Mouse (Mus musculus): Measurements from ENCODE around the gene Gpbp1. TPM values are rescaled to one million over a fixed set of nuclear protein-coding genes. Genes with fewer than 3 reads are reported as not detected.
A peak's percentile ranks its signal among the peaks of the same experiment; 100 is the strongest.

The Gpbp1 gene
- polyA plus RNA-seq, 1 experiment = 53.0 TPM

GRCm38 (mm10) chr13:111391011-111391410, 98.9 kb downstream of the Gpbp1 start:
- Histone ChIP-seq H3K27ac (ENCODE audit: insufficient read depth, low read length) (no peak overlapping the region), H3K27me3 (ENCODE audit: control insufficient read depth, insufficient read depth, low read length) (no peaks in the 10 kb centered on the region), H3K4me3 (replicated peaks; ENCODE audit: insufficient read depth, low read depth, low read length) (no peak overlapping the region), H3K4me1 (ENCODE audit: control insufficient read depth, insufficient read depth, low read length) (no peaks in the 10 kb centered on the region)
- 73% methylated on average over 1 of the region's 1 CpGs for WGBS
- DNase-seq = no peak
- TF ChIP-seq CTCF (IDR thresholded peaks at IDR 0.05; ENCODE audit: borderline replicate concordance, insufficient read depth, low read depth, low read length) = no peak
- no peak for TF ChIP-seq POLR2A (IDR thresholded peaks at IDR 0.05; ENCODE audit: borderline replicate concordance, insufficient read depth, low read length)

- 0 out of 2 replicates have a peak, but pooled peaks cover 2% of the 10 kb centered on the region for H3K4me1 ChIP-seq (ENCODE audit: control insufficient read depth, insufficient read depth, low read length)
- DNase-seq = peak in 1 of 2 experiments; percentile 64
- H3K4me3 ChIP-seq (replicated peaks; ENCODE audit: insufficient read depth, low read depth, low read length) = no peak overlapping the region
- H3K27me3 ChIP-seq (ENCODE audit: control insufficient read depth, insufficient read depth, low read length) = no peaks in the 10 kb centered on the region
- 22% methylated on average over 12 of the region's 12 CpGs for WGBS
- TF ChIP-seq POLR2A (IDR thresholded peaks at IDR 0.05; ENCODE audit: borderline replicate concordance, insufficient read depth, low read length) (no peak), CTCF (IDR thresholded peaks at IDR 0.05; ENCODE audit: borderline replicate concordance, insufficient read depth, low read depth, low read length) (no peak)
- H3K27ac ChIP-seq (ENCODE audit: insufficient read depth, low read length) = no peak overlapping the region
Observed at GRCm38 (mm10) chr13:111384011-111384985, 105.6 kb downstream of the Gpbp1 start.

Other genes with a start within 250 kb of the Gpbp1 start
- gene Actbl2, start 235.1 kb downstream of the Gpbp1 start, polyA plus RNA-seq (2012; rRNA removed) = 0.34 and 0.38 TPM in 2 replicates
- gene Gm49496, start 59.8 kb upstream of the Gpbp1 start, polyA plus RNA-seq (2012; rRNA removed) = not detected in 2 replicates
- not detected in 2 replicates for gene Gm10198, start 102.7 kb upstream of the Gpbp1 start, polyA plus RNA-seq (2012; rRNA removed)
- 12.5 and 12.7 TPM in 2 replicates for gene Mier3, start 190.9 kb upstream of the Gpbp1 start, polyA plus RNA-seq (2012; rRNA removed)

Measured in cerebellum, adult 2 months (tissue).